Mouse (Mus musculus) heart, adult 2 months (tissue): ENCODE measurements around the gene Slc50a1. TPM values are rescaled to one million over a fixed set of nuclear protein-coding genes. Genes with fewer than 3 reads are reported as not detected.

Experiments used
- DNase-seq, 2 experiments: peaks; one replicate each; pipeline ENCODE4 v3.0.0; 2021
- H3K27ac ChIP-seq: fragments of 200-600 bp; 2 replicates; pipeline ENCODE4 v1.8.1; 2022
- H3K27me3 ChIP-seq: fragments of 200-500 bp; 2 replicates; pipeline ENCODE4 v1.6.1; 2012; ENCODE audit warnings: mild to moderate bottlenecking, low read length, inconsistent platforms, mixed read lengths; ENCODE audit not compliant: control insufficient read depth, insufficient read depth
- H3K36me3 ChIP-seq: fragments of 200-500 bp; 2 replicates; pipeline ENCODE4 v1.6.1; 2012; ENCODE audit warnings: low read length, inconsistent platforms; ENCODE audit not compliant: control insufficient read depth, insufficient read depth
- H3K4me1 ChIP-seq: fragments of 200-500 bp; 2 replicates; pipeline ENCODE4 v1.6.1; 2011; ENCODE audit warnings: low read length; ENCODE audit not compliant: control insufficient read depth, insufficient read depth
- H3K4me3 ChIP-seq: fragments of 200-600 bp; 2 replicates; pipeline ENCODE4 v1.8.1; 2022
- H3K79me2 ChIP-seq: fragments of 200-500 bp; replicated peaks from 2 replicates; pipeline ENCODE4 v1.6.1; 2012; ENCODE audit warnings: mild to moderate bottlenecking, inconsistent platforms, low read length, moderate library complexity, mixed read lengths; ENCODE audit not compliant: control insufficient read depth, insufficient read depth
- H3K9ac ChIP-seq: fragments of 200-500 bp; 2 replicates; pipeline ENCODE4 v1.6.1; 2012; ENCODE audit warnings: low read depth, mild to moderate bottlenecking, control low read depth, inconsistent platforms, low read length, mixed read lengths
- CTCF ChIP-seq: fragments of 200-600 bp; IDR thresholded peaks from 2 replicates; pipeline ENCODE4 v1.8.1; 2022; ENCODE audit warnings: antibody characterized with exemption, mild to moderate bottlenecking, moderate library complexity
- EP300 ChIP-seq: fragments of 200-500 bp; IDR thresholded peaks from 2 replicates; pipeline ENCODE4 v1.6.1; 2011; ENCODE audit warnings: low read depth, low read length, control low read depth; ENCODE audit not compliant: insufficient read depth
- POLR2A ChIP-seq: fragments of 200-500 bp; IDR thresholded peaks from 2 replicates; pipeline ENCODE4 v1.6.1; 2011; ENCODE audit warnings: mild to moderate bottlenecking, low read depth, low read length, control low read depth; ENCODE audit not compliant: insufficient read depth
- WGBS: fragments of 180-500 bp; shearing (Covaris S2); methylation state at CpG from one replicate; pipeline ENCODE4 v1.1.7; 2018; 5-methylcytosine and 5-hydroxymethylcytosine counted together
- intact Hi-C: fragments of 180-260 bp; cut with DNase I; formaldehyde crosslinking; loops from one replicate; pipeline ENCODE4 v1.15.1; 2025
- polyA plus RNA-seq: library from polyadenylated mRNA; depleted of rRNA; stranded (reverse); fragments of >200 nt; gene quantifications from 2 replicates; pipeline ENCODE4 v1.2.3, GENCODE M21; 2012
- total RNA-seq, 2 experiments: library from RNA; stranded (reverse); gene quantifications; 2 replicates each; pipeline ENCODE4 v1.2.3; 2021

The Slc50a1 gene
- total and polyA plus RNA-seq, 3 experiments: 17.3 to 105 (median 23.3) TPM

DNA sequence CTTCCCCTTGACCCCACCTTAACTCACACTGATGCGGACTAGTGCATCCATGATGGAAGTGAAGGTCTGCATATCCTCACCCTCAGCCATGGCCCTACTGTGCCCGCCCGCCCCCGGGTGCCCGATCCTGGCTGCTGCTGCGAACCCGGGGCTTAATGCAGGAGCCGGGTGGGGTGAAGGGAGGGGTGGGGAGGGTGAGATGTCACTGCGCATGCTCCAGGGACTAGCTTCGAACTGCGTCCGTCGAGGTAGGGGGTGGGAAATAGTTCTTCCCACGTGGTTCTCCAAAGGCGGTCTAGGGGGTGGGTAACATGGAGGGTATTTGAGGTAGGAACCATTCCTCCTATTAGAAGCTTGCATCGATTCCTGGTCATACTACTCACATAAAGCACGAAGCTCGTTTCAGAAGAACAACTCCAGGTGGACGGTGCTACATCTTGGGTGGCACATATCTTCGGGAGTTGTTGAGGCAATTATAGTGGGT lies 24.6 kb downstream of the Slc50a1 start, which contains the start of gene Krtcap2:
Gene Krtcap2, plus strand, starts transcription at position 279 of the 484 bp plus-strand sequence.
- TF ChIP-seq CTCF: no peak
- TF ChIP-seq EP300: no peak
- TF ChIP-seq POLR2A: no peak
- peaks cover 5% of the 10 kb centered on the region for H3K4me1 ChIP-seq
- intact Hi-C loops: loop anchor here (1.0 kb wide), 1 partner anchor 37 kb away; no protein-coding TSS in a partner anchor
- H3K9ac ChIP-seq: peak within 1 kb of the TSS; percentile 76
- H3K79me2 ChIP-seq: no peaks in the 10 kb centered on the region
- peak within 1 kb of the TSS; percentile 97 for H3K4me3 ChIP-seq
- H3K27me3 ChIP-seq: no peaks in the 10 kb centered on the region
- 7% methylated on average over 20 of the region's 20 CpGs for WGBS
- H3K36me3 ChIP-seq: no peaks in the 10 kb centered on the region
- DNase-seq: peak; percentile 48 to 53
- H3K27ac ChIP-seq: peak within 1 kb of the TSS; percentile 93

DNA sequence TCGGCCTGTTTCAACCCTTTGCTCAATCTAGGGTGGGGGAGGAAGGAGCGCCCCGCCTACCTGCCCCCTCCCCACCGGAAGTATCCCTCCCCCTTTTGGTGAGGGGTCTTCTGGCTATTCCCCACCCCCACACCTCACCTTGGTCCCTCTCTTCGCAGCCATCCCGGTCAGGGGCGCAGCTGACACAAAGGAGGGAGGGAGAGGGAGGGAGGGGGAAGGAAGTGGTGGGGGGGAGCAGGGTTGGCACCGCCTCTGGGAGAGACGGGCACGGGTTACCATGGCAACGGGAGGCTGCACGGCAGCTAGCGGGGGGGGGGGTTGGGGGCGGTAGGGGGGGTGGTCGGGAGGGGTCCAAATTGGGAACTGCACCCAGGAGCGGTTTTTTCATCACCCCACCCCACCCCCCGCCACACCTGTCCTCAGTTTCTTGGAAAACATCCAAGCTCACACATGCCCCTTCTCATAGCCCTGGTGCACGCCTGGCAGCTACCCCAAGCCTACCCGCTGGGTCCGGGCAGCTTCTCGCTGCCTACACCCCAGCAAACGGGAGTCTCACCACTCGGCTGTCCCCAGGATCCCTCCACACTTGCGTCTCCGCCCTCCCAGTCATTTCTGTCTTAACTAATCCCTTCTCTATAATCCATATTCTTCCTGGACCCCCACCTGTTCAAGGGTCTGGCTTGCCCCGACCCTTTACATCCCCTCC lies 25.2 kb downstream of the Slc50a1 start:
- intact Hi-C loops: no loop called here
- no peak for TF ChIP-seq EP300
- TF ChIP-seq CTCF: no peak
- TF ChIP-seq POLR2A: no peak
- peak overlapping the region; percentile 7; the same call in 1 of the 2 replicates for H3K27ac ChIP-seq

DNA sequence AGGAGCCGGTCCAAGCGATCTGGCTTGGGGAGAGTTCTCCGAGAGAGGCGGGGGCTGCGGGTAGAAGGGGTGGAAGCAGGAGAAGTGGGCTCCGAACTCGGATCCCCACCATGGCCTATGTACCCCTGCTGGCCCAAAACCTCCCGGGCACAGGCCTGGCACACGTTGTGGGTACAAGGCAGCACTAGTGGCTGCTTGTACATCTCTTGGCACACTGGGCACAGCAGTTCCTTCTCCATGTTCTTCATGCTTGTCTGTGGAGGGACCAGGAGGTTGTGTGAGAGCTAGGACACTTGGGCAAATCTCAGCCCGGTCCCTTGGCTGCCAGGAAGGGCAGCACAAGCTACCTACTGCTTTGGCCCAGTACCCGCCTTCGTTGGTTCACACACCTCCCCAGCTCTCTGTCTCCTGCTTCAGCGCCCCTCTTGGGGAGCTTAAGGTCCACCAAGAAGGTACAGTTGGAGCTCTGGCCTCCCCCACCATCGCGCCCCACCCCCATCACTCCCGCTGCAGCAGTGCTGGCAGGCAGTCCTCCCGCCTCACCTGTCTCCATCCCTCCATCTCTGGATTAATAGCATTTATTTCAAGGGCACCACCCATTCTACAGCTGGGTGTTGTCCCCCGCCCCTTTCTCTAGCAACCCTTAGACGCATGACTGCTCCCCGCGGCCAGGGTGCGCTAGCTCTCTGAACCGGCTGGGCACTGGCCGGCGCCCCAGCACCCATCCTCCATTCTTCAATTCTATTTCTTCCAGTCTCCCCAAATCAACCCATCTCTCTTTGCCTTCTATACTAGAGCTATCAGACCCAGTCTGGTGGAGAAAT lies 26.0 kb downstream of the Slc50a1 start:
- H3K9ac ChIP-seq: no peak overlapping the region
- no peaks in the 10 kb centered on the region for H3K36me3 ChIP-seq
- H3K27me3 ChIP-seq: no peaks in the 10 kb centered on the region
- no peaks in the 10 kb centered on the region for H3K79me2 ChIP-seq
- no peak for DNase-seq
- H3K27ac ChIP-seq: no peak overlapping the region
- H3K4me1 ChIP-seq: peaks cover 1% of the 10 kb centered on the region; the same call in 1 of the 2 replicates
- 31% methylated on average over 25 of the region's 25 CpGs for WGBS
- intact Hi-C loops: no loop called here
- H3K4me3 ChIP-seq: no peak overlapping the region; the same call in 1 of the 2 replicates
- TF ChIP-seq EP300 (no peak), CTCF (peak; percentile 51), POLR2A (no peak)

More for the DNA sequence above, 25.2 kb downstream of the Slc50a1 start:
- WGBS: 2% methylated on average over 22 of the region's 26 CpGs
- no peaks in the 10 kb centered on the region for H3K79me2 ChIP-seq
- H3K27me3 ChIP-seq: no peaks in the 10 kb centered on the region
- H3K4me1 ChIP-seq: peaks cover 1% of the 10 kb centered on the region; the same call in 1 of the 2 replicates
- H3K9ac ChIP-seq: peak overlapping the region; percentile 37
- no peaks in the 10 kb centered on the region for H3K36me3 ChIP-seq
- peak overlapping the region; percentile 97 for H3K4me3 ChIP-seq
- DNase-seq: no peak

DNA sequence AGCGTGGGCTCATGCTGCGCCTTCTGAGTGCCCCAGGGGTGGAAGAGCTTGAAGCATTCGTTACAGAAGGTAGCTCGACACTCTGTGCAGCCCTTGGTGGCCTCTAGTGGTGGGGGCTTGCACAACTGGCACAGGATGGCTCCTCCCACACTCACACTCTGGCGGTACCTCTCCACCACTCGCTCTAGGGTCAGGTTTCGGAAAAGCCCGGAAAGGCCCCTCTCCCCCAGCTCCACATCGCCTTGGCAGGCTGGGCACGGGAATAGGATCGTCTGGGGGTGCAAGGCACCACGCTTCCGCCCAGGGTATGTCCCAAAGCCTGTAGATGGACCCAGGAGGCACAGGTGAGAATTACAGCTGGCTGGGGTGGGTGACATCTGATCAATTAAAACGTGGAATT lies 26.8 kb downstream of the Slc50a1 start:
- Histone ChIP-seq H3K27me3 (no peaks in the 10 kb centered on the region), H3K79me2 (no peaks in the 10 kb centered on the region), H3K9ac (no peak overlapping the region), H3K4me1 (peaks cover 1% of the 10 kb centered on the region; the same call in 1 of the 2 replicates), H3K36me3 (no peaks in the 10 kb centered on the region), H3K4me3 (no peak overlapping the region), H3K27ac (no peak overlapping the region)
- WGBS: 36% methylated on average over 14 of the region's 14 CpGs
- TF ChIP-seq CTCF (peak; percentile 61), POLR2A (no peak)
- DNase-seq: peak in 1 of 2 experiments; percentile 50
- intact Hi-C loops: no loop called here

DNA sequence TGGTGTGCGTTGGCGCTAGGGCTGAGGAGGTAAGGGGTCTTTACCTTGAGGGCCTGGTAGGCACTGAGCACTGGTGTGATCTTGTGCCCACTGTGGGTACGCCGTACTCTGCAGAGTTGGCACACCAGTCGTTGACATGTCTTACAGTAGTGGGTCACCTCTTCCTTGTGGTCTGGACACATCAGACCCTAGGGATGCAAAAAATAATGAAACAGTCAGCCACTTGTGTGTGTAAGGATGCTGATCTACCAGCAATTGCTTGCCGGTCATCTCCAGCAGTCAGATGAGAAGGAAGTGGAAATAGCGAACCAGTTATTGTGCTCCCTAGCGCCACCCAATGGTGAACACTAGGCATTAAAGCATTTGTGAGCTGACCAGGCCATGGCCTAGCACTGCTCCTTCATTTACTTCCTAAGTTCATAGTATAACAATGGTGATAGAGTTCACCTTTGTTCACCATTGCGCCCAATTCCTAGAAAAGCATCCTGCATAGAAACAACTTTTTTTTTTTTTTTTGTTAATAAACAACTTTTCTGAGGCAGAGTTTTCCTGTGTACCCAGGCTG lies 28.0 kb downstream of the Slc50a1 start:
- TF ChIP-seq CTCF (peak; percentile 74), POLR2A (no peak), EP300 (no peak)
- Histone ChIP-seq H3K27me3 (no peaks in the 10 kb centered on the region), H3K36me3 (no peaks in the 10 kb centered on the region), H3K9ac (no peak overlapping the region), H3K4me3 (no peak overlapping the region), H3K79me2 (no peaks in the 10 kb centered on the region), H3K27ac (no peak overlapping the region), H3K4me1 (peaks cover 1% of the 10 kb centered on the region; the same call in 1 of the 2 replicates)
- WGBS: 67% methylated on average over 9 of the region's 9 CpGs
- intact Hi-C loops: no loop called here
- peak in 1 of 2 experiments; percentile 53 for DNase-seq
